Mouse (Mus musculus) CH12.LX (cell line): Measurements from ENCODE around the gene Ppfia3.

Experiments used
- ELF1 ChIP-seq: IDR thresholded peaks from 2 replicates; pipeline ENCODE4 v1.6.1; 2014; ENCODE audit warnings: low read depth, mild to moderate bottlenecking, inconsistent platforms, low read length, improper control_type of control experiment
- ZC3H11A ChIP-seq: IDR thresholded peaks from 2 replicates; pipeline ENCODE4 v1.6.1; 2012; ENCODE audit warnings: low read depth, mild to moderate bottlenecking, inconsistent platforms, low read length, improper control_type of control experiment

DNA sequence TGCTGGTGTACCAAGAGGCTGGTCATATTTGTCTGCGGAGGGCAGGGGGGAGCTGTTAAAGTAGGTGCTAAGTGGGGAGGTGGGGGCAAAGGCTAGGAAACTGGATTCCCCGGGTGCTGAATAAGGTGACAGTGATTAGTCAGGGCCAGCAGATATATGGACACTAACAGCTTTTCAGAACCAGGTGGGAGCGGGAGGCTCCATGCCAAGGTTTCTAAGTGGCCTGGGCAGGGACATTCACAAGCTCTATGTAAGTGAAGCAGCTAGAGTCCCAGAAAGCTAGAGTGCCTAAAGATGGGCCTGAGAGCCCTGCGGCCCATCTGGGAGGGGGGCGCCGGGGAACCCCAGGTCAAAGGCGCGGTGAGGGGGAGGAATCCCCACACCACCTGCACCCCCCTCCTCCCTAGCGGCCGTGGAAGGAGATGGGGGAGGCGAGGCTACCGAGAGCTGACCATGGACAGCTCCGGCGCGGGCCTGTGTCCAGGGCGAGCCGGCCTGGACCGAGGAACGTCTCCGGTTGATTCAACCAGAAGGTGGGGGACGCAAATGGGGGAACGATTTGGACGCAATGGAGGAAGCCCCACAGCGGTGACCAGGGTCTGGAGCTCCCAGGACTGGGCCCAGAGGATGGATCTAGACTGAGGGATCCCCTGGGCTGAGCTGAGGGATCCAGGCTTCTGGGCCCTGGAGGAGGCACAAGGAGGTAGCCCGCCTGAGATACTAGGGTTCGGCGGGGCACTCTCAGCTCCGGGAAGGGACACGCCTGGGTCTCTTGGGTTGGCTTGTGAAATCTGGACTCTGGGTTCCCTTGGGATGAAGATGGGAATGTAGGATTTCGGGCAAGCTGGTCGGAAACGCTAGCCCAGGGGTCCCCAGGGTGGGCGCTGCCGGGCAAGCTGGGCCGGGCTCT, 822 bp downstream of the Ppfia3 start:
- no peak for TF ChIP-seq ZC3H11A
- TF ChIP-seq ELF1, result no peak
